Mouse (Mus musculus): ENCODE measurements around the gene Pramel5. TPM values are rescaled to one million over a fixed set of nuclear protein-coding genes. Genes with fewer than 3 reads are reported as not detected.

The Pramel5 gene
- not detected in 2 replicates for polyA plus RNA-seq (2021; fragmentation: Nextera tagmentation)
- long read RNA-seq, experiment 1, result 0 reads
- long read RNA-seq, experiment 2, result 0 reads

GRCm38 (mm10) chr4:144280388-144280787, at the start of gene Pramel5:
Pramel5 (minus strand) TSS chr4:144280488.

GRCm38 (mm10) chr4:144329949-144330348, 49.7 kb upstream of the Pramel5 start, which contains the start of gene Gm13128:
Gm13128 (plus strand) TSS chr4:144330249.

Other genes starting within 250 kb of the Pramel5 start
- not detected in 2 replicates for gene Pramel4, start 221.4 kb downstream of the Pramel5 start, polyA plus RNA-seq (2021; fragmentation: Nextera tagmentation)
- not detected in 2 replicates for gene Gm13102, start 174.0 kb downstream of the Pramel5 start, polyA plus RNA-seq (2021; fragmentation: Nextera tagmentation)
- gene Oog3, start 117.8 kb downstream of the Pramel5 start, polyA plus RNA-seq (2021; fragmentation: Nextera tagmentation), result not detected in 2 replicates
- not detected in 2 replicates for gene Oog2, start 89.8 kb downstream of the Pramel5 start, polyA plus RNA-seq (2021; fragmentation: Nextera tagmentation)
- not detected in 2 replicates for gene C87977, start 67.2 kb downstream of the Pramel5 start, polyA plus RNA-seq (2021; fragmentation: Nextera tagmentation)
- not detected in 2 replicates for gene Gm13128, start 49.8 kb upstream of the Pramel5 start, polyA plus RNA-seq (2021; fragmentation: Nextera tagmentation)
- gene Gm13119, start 77.5 kb upstream of the Pramel5 start, polyA plus RNA-seq (2021; fragmentation: Nextera tagmentation), result not detected in 2 replicates
- not detected in 2 replicates for gene Pramef20, start 97.4 kb upstream of the Pramel5 start, polyA plus RNA-seq (2021; fragmentation: Nextera tagmentation)
- not detected in 2 replicates for gene Pramef12, start 128.0 kb upstream of the Pramel5 start, polyA plus RNA-seq (2021; fragmentation: Nextera tagmentation)
- not detected in 2 replicates for gene 1700012P22Rik, start 158.3 kb upstream of the Pramel5 start, polyA plus RNA-seq (2021; fragmentation: Nextera tagmentation)
- not detected in 2 replicates for gene Gm9944, start 172.8 kb upstream of the Pramel5 start, polyA plus RNA-seq (2021; fragmentation: Nextera tagmentation)
- not detected in 2 replicates for gene Aadacl3, start 183.3 kb upstream of the Pramel5 start, polyA plus RNA-seq (2021; fragmentation: Nextera tagmentation)
- gene 9430007A20Rik, start 239.3 kb upstream of the Pramel5 start, polyA plus RNA-seq (2021; fragmentation: Nextera tagmentation), result not detected in 2 replicates